Mouse (Mus musculus) ZHBTc4 (cell line): ENCODE measurements around the gene Glrb.

Experiments used
- DNase-seq: peaks from one replicate; pipeline ENCODE4 v3.0.0-alpha.2; 2011; ENCODE audit warnings: low read depth, low spot score

The Glrb gene

DNA sequence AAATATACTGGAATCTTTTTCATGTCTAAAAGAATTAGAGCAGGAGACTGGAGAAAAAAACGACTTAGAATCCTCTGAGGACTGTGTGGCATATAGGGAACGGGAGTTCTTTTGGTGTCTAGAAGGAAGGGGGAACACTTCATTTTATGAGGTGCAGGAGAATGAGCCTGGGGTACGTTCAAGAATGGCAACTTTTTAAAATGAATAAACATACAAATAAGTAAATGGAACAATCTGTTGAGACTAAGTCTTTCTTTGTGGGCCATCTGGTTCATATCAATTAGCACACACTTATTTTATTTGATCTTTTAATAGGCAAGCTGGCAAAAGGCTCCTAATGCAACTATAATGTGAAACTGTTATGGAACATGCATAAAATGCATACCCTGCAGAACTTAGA lies 75.9 kb downstream of the Glrb start:
- DNase-seq: no peak

GRCm38 (mm10) chr3:80823975-80824374 lies 89.5 kb downstream of the Glrb start:
- DNase-seq: no peak

DNA sequence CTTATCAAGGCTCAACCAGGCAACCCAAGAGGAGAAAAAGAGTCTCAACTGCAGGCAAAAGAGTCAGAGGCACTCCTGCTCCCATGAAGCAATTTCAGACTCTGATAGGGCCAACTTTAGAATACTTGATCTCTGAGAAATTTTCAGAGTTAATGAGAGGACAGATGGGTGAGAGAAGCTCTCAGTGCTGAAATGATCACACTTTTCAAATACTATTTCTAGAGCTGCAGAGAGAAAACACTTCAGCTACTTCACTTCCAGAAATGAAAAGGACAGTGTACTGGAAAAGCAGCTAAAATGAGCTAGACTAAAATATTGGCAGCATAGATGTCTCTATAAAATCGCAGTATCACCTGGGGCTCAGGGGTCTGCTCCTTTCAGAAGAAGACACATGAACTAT lies 94.8 kb downstream of the Glrb start:
- no peak for DNase-seq

- no peak for DNase-seq
These were observed 99.7 kb downstream of the Glrb start for GRCm38 (mm10) chr3:80813734-80814133.

- DNase-seq: no peak
These were observed 101.2 kb downstream of the Glrb start for GRCm38 (mm10) chr3:80812237-80812636.

GRCm38 (mm10) chr3:80805327-80805726 lies 108.1 kb downstream of the Glrb start:
- peak; percentile 5 for DNase-seq

- no peak for DNase-seq
These were observed 109.6 kb downstream of the Glrb start for GRCm38 (mm10) chr3:80803811-80804210.

- DNase-seq: peak; percentile 1
These were observed 110.2 kb downstream of the Glrb start for GRCm38 (mm10) chr3:80803211-80803610.

- peak; percentile 87 for DNase-seq
These were observed 110.8 kb downstream of the Glrb start, which contains the start of gene Gria2 for GRCm38 (mm10) chr3:80802596-80803081. Gene Gria2 (minus strand): TSS chr3:80802835.

- DNase-seq: no peak
These were observed 111.6 kb downstream of the Glrb start for GRCm38 (mm10) chr3:80801827-80802310.

DNA sequence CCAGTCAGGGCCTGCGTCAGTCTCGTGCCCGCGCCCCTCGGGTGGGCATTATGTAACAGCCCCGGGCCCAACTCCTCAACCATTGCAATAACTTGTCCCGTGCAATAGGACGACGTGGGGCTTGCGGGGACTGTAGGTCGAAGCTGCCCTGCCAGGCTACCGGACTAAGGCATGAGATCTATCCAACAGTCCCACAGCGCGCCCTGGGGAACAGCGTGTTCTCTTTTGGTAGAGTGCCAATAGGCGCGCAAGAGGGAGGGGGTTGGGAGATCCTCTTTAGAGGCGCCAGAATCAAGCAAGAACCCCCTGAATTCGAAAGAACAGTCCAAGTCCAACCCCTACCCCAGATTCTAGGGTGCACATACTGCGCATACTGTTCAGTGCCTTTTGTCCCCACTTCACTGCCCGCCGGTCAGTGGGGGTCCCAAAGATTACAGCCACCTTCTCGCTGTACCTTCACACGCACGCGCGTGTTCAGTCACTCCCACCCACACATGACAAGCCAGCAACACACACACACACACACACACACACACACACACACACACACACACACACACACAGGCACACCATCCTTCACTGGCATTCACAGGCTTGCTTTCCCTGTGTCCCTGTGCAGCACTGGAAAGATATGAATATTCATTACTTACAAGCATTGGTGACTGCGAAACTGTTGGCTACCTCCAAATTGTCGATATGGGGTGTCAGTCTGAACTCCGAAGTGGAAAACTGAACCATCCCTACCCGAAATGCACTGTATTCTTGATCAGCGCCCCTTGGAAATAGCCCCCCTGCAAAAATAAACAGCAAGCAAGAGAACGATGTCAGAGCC lies 112.2 kb downstream of the Glrb start:
- peak; percentile 28 for DNase-seq

GRCm38 (mm10) chr3:80800299-80800994 lies 113.0 kb downstream of the Glrb start:
- peak; percentile 29 for DNase-seq

- no peak for DNase-seq
These were observed 115.5 kb downstream of the Glrb start for GRCm38 (mm10) chr3:80797935-80798334.

GRCm38 (mm10) chr3:80796764-80797163 lies 116.7 kb downstream of the Glrb start:
- DNase-seq: no peak

GRCm38 (mm10) chr3:80795284-80795683 lies 118.2 kb downstream of the Glrb start:
- no peak for DNase-seq
